Mouse (Mus musculus): ENCODE results near the gene Plekhg5.

DNA sequence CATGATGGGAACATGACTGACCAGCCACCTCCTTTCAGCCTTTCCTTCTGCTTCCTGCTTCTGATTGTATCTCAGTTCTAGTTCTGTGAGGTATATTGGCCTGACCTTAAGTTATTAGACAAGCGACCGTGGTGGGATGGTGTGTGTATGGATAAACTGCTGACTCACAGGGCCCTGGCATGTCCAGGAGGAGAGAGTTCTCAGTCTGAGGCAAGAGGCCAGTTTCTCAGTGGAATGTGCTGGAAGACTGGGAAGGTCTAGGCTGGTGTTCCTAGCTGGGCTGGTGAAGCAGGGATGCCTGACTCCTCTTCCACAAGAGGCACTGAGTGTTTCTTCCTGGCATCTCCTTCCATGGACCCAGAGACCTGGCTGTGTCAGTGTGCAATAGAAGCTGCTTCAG is 90.5 kb downstream of the Plekhg5 start:
- TF ChIP-seq POLR2A (IDR thresholded peaks at IDR 0.05; ENCODE audit: control insufficient read depth, extremely low read depth, insufficient read depth, low read length, poor library complexity) (no peak), CTCF (IDR thresholded peaks at IDR 0.05; ENCODE audit: borderline replicate concordance, control insufficient read depth, extremely low read depth, insufficient read depth, low read length, poor library complexity) (no peak)
